Mouse (Mus musculus): ENCODE measurements at regions not wholly inside any gene's neighbourhood (a gene's known extent, or its start where the extent isn't known, plus 50 kb on each side); places are given as distances from the start of the nearest gene placed in this dataset.

- Histone ChIP-seq H3K4me1 (replicated peaks; ENCODE audit: control insufficient read depth, insufficient read depth, low read length) (peaks cover 8% of the 10 kb centered on the region; the same call in 1 of the 2 replicates), H3K4me2 (ENCODE audit: low read length) (no peak overlapping the region), H3K9me3 (ENCODE audit: control insufficient read depth, low read length) (no peaks in the 10 kb centered on the region), H3K36me3 (ENCODE audit: control insufficient read depth, insufficient read depth) (no peaks in the 10 kb centered on the region), H3K9ac (replicated peaks; ENCODE audit: low read depth, low read length) (no peak overlapping the region), H3K27me3 (replicated peaks; ENCODE audit: control insufficient read depth, insufficient read depth, low read length) (no peaks in the 10 kb centered on the region), H3K27ac (ENCODE audit: low read length) (no peak overlapping the region), H3K4me3 (replicated peaks; ENCODE audit: low read length) (no peak overlapping the region)
- no peak for ATAC-seq
- 35% methylated on average over 2 of the region's 2 CpGs for WGBS
Observed at GRCm38 (mm10) chr11:82602250-82602649, 161.9 kb downstream of the Cct6b start.

GRCm38 (mm10) chr11:82600151-82600550, 164.0 kb downstream of the Cct6b start:
- Histone ChIP-seq H3K27ac (ENCODE audit: low read length) (no peak overlapping the region), H3K4me3 (replicated peaks; ENCODE audit: low read length) (no peak overlapping the region), H3K4me1 (replicated peaks; ENCODE audit: control insufficient read depth, insufficient read depth, low read length) (peaks cover 8% of the 10 kb centered on the region; the same call in 1 of the 2 replicates), H3K36me3 (ENCODE audit: control insufficient read depth, insufficient read depth) (no peaks in the 10 kb centered on the region), H3K4me2 (ENCODE audit: low read length) (no peak overlapping the region), H3K9ac (replicated peaks; ENCODE audit: low read depth, low read length) (no peak overlapping the region), H3K9me3 (ENCODE audit: control insufficient read depth, low read length) (no peaks in the 10 kb centered on the region), H3K27me3 (replicated peaks; ENCODE audit: control insufficient read depth, insufficient read depth, low read length) (no peaks in the 10 kb centered on the region)
- no peak for ATAC-seq
- 67% methylated on average over 9 of the region's 9 CpGs for WGBS

GRCm38 (mm10) chr11:82597757-82598156, 166.4 kb downstream of the Cct6b start:
- no peak overlapping the region for H3K27ac ChIP-seq (ENCODE audit: low read length)
- H3K27me3 ChIP-seq (replicated peaks; ENCODE audit: control insufficient read depth, insufficient read depth, low read length) = no peaks in the 10 kb centered on the region
- H3K4me3 ChIP-seq (replicated peaks; ENCODE audit: low read length) = no peak overlapping the region
- WGBS = 23% methylated on average over 6 of the region's 6 CpGs
- ATAC-seq = peak; percentile 43
- H3K36me3 ChIP-seq (ENCODE audit: control insufficient read depth, insufficient read depth) = no peaks in the 10 kb centered on the region
- H3K9me3 ChIP-seq (ENCODE audit: control insufficient read depth, low read length) = no peaks in the 10 kb centered on the region
- no peak overlapping the region for H3K9ac ChIP-seq (replicated peaks; ENCODE audit: low read depth, low read length)
- H3K4me2 ChIP-seq (ENCODE audit: low read length) = no peak overlapping the region
- peaks cover 2% of the 10 kb centered on the region; the same call in 1 of the 2 replicates for H3K4me1 ChIP-seq (replicated peaks; ENCODE audit: control insufficient read depth, insufficient read depth, low read length)

- no peaks in the 10 kb centered on the region for H3K36me3 ChIP-seq (ENCODE audit: control insufficient read depth, insufficient read depth)
- H3K27ac ChIP-seq (ENCODE audit: low read length) = no peak overlapping the region
- no peak overlapping the region for H3K4me3 ChIP-seq (replicated peaks; ENCODE audit: low read length)
- no peak overlapping the region for H3K9ac ChIP-seq (replicated peaks; ENCODE audit: low read depth, low read length)
- H3K27me3 ChIP-seq (replicated peaks; ENCODE audit: control insufficient read depth, insufficient read depth, low read length) = no peaks in the 10 kb centered on the region
- no peak overlapping the region for H3K4me2 ChIP-seq (ENCODE audit: low read length)
- ATAC-seq = no peak
- WGBS = 75% methylated on average over 3 of the region's 3 CpGs
- no peaks in the 10 kb centered on the region for H3K9me3 ChIP-seq (ENCODE audit: control insufficient read depth, low read length)
- no peaks in the 10 kb centered on the region for H3K4me1 ChIP-seq (replicated peaks; ENCODE audit: control insufficient read depth, insufficient read depth, low read length)
Observed at GRCm38 (mm10) chr11:82596801-82597200, 167.3 kb downstream of the Cct6b start.

DNA sequence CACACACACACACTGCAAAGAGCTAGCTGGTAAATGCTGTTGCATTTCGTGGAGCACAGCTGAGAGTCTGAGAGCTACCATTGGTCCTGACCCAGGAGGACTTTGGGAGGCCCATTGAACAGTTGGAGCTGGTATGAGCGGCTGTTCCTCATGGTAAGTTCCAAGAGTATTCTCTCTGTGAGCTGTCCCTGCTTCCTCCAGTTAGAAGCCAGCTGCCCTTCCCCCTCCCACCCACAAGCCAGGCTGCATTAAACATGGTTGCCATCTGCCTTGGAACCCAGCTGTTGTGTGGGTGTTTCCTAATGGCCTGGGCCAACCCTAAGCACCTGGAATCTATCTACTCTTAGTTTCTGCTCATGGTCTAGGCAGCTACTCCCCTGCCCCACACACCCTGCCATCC, 174.4 kb downstream of the Cct6b start:
- Histone ChIP-seq H3K4me3 (replicated peaks; ENCODE audit: low read length) (no peak overlapping the region), H3K4me2 (ENCODE audit: low read length) (no peak overlapping the region), H3K27ac (ENCODE audit: low read length) (no peak overlapping the region), H3K27me3 (replicated peaks; ENCODE audit: control insufficient read depth, insufficient read depth, low read length) (no peaks in the 10 kb centered on the region), H3K4me1 (replicated peaks; ENCODE audit: control insufficient read depth, insufficient read depth, low read length) (no peaks in the 10 kb centered on the region), H3K36me3 (ENCODE audit: control insufficient read depth, insufficient read depth) (no peaks in the 10 kb centered on the region), H3K9me3 (ENCODE audit: control insufficient read depth, low read length) (no peaks in the 10 kb centered on the region), H3K9ac (replicated peaks; ENCODE audit: low read depth, low read length) (no peak overlapping the region)
- ATAC-seq = no peak
- WGBS = 94% methylated on average over 2 of the region's 2 CpGs

DNA sequence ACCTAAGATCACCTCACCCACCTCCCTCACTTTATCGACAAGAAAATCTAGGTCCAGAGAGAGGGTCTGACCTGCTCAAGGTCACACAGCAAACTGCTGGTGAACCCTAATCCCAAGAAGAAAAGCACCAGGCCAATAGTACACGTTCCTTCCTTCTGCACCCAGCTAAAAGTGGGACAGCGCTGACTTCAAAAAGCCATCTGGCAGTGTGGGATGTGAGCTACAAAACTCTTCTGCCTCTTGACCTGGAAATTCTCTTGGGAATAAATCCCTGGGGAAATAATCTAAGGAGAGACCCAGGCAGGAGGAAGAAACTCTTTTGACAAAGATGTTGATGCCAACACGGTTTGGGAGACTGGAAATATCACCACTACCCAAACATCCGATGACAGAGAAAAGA, 175.4 kb downstream of the Cct6b start:
- H3K27me3 ChIP-seq (replicated peaks; ENCODE audit: control insufficient read depth, insufficient read depth, low read length) = no peaks in the 10 kb centered on the region
- no peak for ATAC-seq
- no peaks in the 10 kb centered on the region for H3K9me3 ChIP-seq (ENCODE audit: control insufficient read depth, low read length)
- no peak overlapping the region for H3K4me3 ChIP-seq (replicated peaks; ENCODE audit: low read length)
- H3K36me3 ChIP-seq (ENCODE audit: control insufficient read depth, insufficient read depth) = no peaks in the 10 kb centered on the region
- no peaks in the 10 kb centered on the region for H3K4me1 ChIP-seq (replicated peaks; ENCODE audit: control insufficient read depth, insufficient read depth, low read length)
- no peak overlapping the region for H3K4me2 ChIP-seq (ENCODE audit: low read length)
- no peak overlapping the region for H3K9ac ChIP-seq (replicated peaks; ENCODE audit: low read depth, low read length)
- no peak overlapping the region for H3K27ac ChIP-seq (ENCODE audit: low read length)
- WGBS = 91% methylated on average over 5 of the region's 5 CpGs

GRCm38 (mm10) chr11:82579841-82580415, 184.2 kb downstream of the Cct6b start:
- no peaks in the 10 kb centered on the region for H3K27me3 ChIP-seq (replicated peaks; ENCODE audit: control insufficient read depth, insufficient read depth, low read length)
- peak; percentile 90 for ATAC-seq

DNA sequence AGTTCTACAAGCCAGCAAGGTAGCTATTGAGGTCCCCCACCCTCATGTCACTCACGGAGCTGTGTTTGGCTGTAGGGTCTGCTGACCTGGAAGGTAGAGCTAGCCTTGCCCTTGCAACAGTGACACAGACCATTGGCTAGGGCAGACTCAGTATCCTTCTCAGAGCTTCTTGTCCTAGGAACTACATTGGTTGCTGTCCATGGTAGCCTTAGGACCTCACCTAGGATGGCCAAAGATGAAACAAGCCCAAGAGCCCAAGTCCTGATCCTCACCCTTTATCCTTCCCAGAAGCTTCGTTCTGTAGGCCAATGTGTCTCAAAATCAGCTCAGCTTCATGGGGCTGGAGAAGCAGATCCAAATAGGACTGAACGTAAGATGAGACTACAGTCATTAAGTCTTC, 187.3 kb downstream of the Tmem132e start:
- Histone ChIP-seq H3K4me1 (replicated peaks; ENCODE audit: control insufficient read depth, insufficient read depth, low read length) (peaks cover 14% of the 10 kb centered on the region), H3K9ac (replicated peaks; ENCODE audit: low read depth, low read length) (no peak overlapping the region), H3K4me3 (replicated peaks; ENCODE audit: low read length) (no peak overlapping the region), H3K4me2 (ENCODE audit: low read length) (no peak overlapping the region), H3K36me3 (ENCODE audit: control insufficient read depth, insufficient read depth) (no peaks in the 10 kb centered on the region), H3K27ac (ENCODE audit: low read length) (no peak overlapping the region), H3K27me3 (replicated peaks; ENCODE audit: control insufficient read depth, insufficient read depth, low read length) (no peaks in the 10 kb centered on the region), H3K9me3 (ENCODE audit: control insufficient read depth, low read length) (no peaks in the 10 kb centered on the region)
- 61% methylated on average over 3 of the region's 3 CpGs for WGBS
- ATAC-seq = no peak

More at GRCm38 (mm10) chr11:82579841-82580415, 184.2 kb downstream of the Cct6b start:
- Histone ChIP-seq H3K4me1 (replicated peaks; ENCODE audit: control insufficient read depth, insufficient read depth, low read length) (peaks cover 14% of the 10 kb centered on the region), H3K9ac (replicated peaks; ENCODE audit: low read depth, low read length) (no peak overlapping the region), H3K9me3 (ENCODE audit: control insufficient read depth, low read length) (no peaks in the 10 kb centered on the region), H3K27ac (ENCODE audit: low read length) (peak overlapping the region; percentile 49), H3K4me3 (replicated peaks; ENCODE audit: low read length) (no peak overlapping the region), H3K36me3 (ENCODE audit: control insufficient read depth, insufficient read depth) (no peaks in the 10 kb centered on the region), H3K4me2 (ENCODE audit: low read length) (no peak overlapping the region)
- WGBS = 2% methylated on average over 7 of the region's 7 CpGs

DNA sequence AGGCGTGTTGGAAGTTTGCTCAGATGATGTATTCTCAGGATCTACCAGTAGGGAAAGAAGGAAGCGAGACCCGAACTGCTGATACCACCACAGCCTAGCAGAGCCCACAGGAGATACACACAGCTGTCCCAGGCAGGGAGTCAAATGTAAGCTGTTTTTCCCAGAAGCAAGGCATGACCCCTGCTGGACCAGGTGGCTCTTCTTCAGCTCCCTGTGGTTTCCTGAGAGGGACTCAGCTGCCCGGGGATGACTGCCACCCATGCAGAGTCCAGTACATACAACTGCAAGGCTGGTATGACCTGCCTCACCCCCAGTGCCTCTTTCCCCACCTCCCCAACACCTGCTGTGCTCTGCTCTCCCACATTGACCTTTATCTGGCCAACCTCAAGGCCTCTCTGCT, 184.4 kb downstream of the Tmem132e start:
- no peak overlapping the region for H3K9ac ChIP-seq (replicated peaks; ENCODE audit: low read depth, low read length)
- no peak overlapping the region for H3K27ac ChIP-seq (ENCODE audit: low read length)
- peaks cover 9% of the 10 kb centered on the region for H3K4me1 ChIP-seq (replicated peaks; ENCODE audit: control insufficient read depth, insufficient read depth, low read length)
- no peaks in the 10 kb centered on the region for H3K9me3 ChIP-seq (ENCODE audit: control insufficient read depth, low read length)
- 90% methylated on average over 4 of the region's 4 CpGs for WGBS
- no peak overlapping the region for H3K4me3 ChIP-seq (replicated peaks; ENCODE audit: low read length)
- no peak overlapping the region for H3K4me2 ChIP-seq (ENCODE audit: low read length)
- no peak for ATAC-seq
- H3K36me3 ChIP-seq (ENCODE audit: control insufficient read depth, insufficient read depth) = no peaks in the 10 kb centered on the region
- H3K27me3 ChIP-seq (replicated peaks; ENCODE audit: control insufficient read depth, insufficient read depth, low read length) = no peaks in the 10 kb centered on the region

DNA sequence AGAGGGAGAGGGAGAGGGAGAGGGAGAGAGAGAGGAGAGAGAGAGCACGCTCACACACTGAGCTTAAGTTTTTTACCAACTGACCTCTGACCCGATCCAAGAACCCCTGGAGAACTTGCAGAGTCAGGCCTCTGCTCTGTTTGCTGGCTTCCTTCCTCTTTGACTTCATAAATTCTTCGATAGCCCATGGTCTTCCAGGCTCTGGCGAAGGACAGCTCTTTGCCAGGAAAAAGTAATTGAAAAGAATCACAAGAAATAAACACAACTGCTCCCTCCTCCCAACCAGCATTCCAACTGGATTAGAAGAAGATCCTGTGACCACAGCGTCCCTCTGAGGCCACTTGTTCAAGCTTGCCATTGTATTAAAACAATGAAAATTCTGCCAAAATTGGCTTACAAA, 182.8 kb downstream of the Tmem132e start:
- Histone ChIP-seq H3K4me2 (ENCODE audit: low read length) (no peak overlapping the region), H3K4me3 (replicated peaks; ENCODE audit: low read length) (no peak overlapping the region), H3K27me3 (replicated peaks; ENCODE audit: control insufficient read depth, insufficient read depth, low read length) (no peaks in the 10 kb centered on the region), H3K27ac (ENCODE audit: low read length) (no peak overlapping the region), H3K9me3 (ENCODE audit: control insufficient read depth, low read length) (no peaks in the 10 kb centered on the region), H3K9ac (replicated peaks; ENCODE audit: low read depth, low read length) (no peak overlapping the region), H3K4me1 (replicated peaks; ENCODE audit: control insufficient read depth, insufficient read depth, low read length) (peaks cover 22% of the 10 kb centered on the region), H3K36me3 (ENCODE audit: control insufficient read depth, insufficient read depth) (no peaks in the 10 kb centered on the region)
- 21% methylated on average over 5 of the region's 5 CpGs for WGBS
- ATAC-seq = no peak

Data from forebrain, embryonic 16.5 days (tissue).